Mouse (Mus musculus) forebrain, postnatal 0 days (tissue): Measurements from ENCODE around the gene Prep. TPM values are rescaled to one million over a fixed set of nuclear protein-coding genes. Genes with fewer than 3 reads are reported as not detected.

Experiments used
- ATAC-seq: fragments of 200-750 bp; cut with Nextera tagmentation; 2 replicates; pipeline ENCODE4 v1.8.0; 2017; ENCODE audit warnings: mild to moderate bottlenecking, moderate library complexity
- DNase-seq: peaks from one replicate; pipeline ENCODE4 v3.0.0-alpha.2; 2015
- H3K27ac ChIP-seq: fragments of 300-500 bp; sonication (generic); 2 replicates; pipeline ENCODE4 v1.5.1; 2014; ENCODE audit warnings: low read depth, mild to moderate bottlenecking, antibody characterized with exemption, low read length, moderate library complexity, mixed read lengths
- H3K27me3 ChIP-seq: fragments of 300-500 bp; sonication (generic); 2 replicates; pipeline ENCODE4 v1.6.1; 2014; ENCODE audit warnings: mild to moderate bottlenecking, low read length, mixed read lengths; ENCODE audit not compliant: insufficient read depth
- H3K36me3 ChIP-seq: fragments of 300-500 bp; sonication (generic); 2 replicates; pipeline ENCODE4 v1.6.1; 2014; ENCODE audit warnings: mild to moderate bottlenecking, moderate library complexity; ENCODE audit not compliant: insufficient read depth
- H3K4me1 ChIP-seq: fragments of 300-500 bp; sonication (generic); 2 replicates; pipeline ENCODE4 v1.6.1; 2014; ENCODE audit warnings: antibody characterized with exemption; ENCODE audit not compliant: insufficient read depth
- H3K4me2 ChIP-seq: fragments of 300-500 bp; sonication (generic); 2 replicates; pipeline ENCODE4 v1.6.1; 2014; ENCODE audit warnings: low read depth, mild to moderate bottlenecking, moderate library complexity
- H3K4me3 ChIP-seq: fragments of 300-500 bp; sonication (generic); 2 replicates; pipeline ENCODE4 v1.5.1; 2014; ENCODE audit warnings: low read depth, low read length, mixed read lengths
- H3K9ac ChIP-seq: fragments of 300-500 bp; sonication (generic); 2 replicates; pipeline ENCODE4 v1.6.1; 2014; ENCODE audit warnings: mild to moderate bottlenecking
- H3K9me3 ChIP-seq: fragments of 300-500 bp; sonication (generic); 2 replicates; pipeline ENCODE4 v1.6.1; 2016; ENCODE audit warnings: low read length
- CTCF ChIP-seq: sonication (generic); IDR thresholded peaks from 2 replicates; pipeline ENCODE4 v1.5.1; 2016; ENCODE audit warnings: antibody characterized with exemption, control low read depth, low read depth
- WGBS: fragments of 180-500 bp; shearing (Covaris S2); extraction: QIAGEN DNeasy Blood & Tissue Kit; methylation state at CpG from one replicate; pipeline ENCODE4 v1.1.7; 2014; 5-methylcytosine and 5-hydroxymethylcytosine counted together
- polyA plus RNA-seq: library from polyadenylated mRNA; unstranded; fragments of >200 nt; fragmentation: Nextera tagmentation; extraction: Ambion mirVana; gene quantifications from 2 replicates; pipeline ENCODE4 v1.2.1, GENCODE M21; 2015
- total RNA-seq: library from RNA; depleted of rRNA; stranded (reverse); fragments of >200 nt; gene quantifications from 2 replicates; pipeline ENCODE4 v1.2.3, GENCODE M21; 2014

Prep gene
- total and polyA plus RNA-seq, 2 experiments from 2014 or later, result 18.1 to 19.0 TPM

- ATAC-seq, result no peak
- Histone ChIP-seq H3K36me3 (peaks cover 24% of the 10 kb centered on the region), H3K9ac (no peak overlapping the region), H3K27ac (no peak overlapping the region), H3K4me3 (no peak overlapping the region), H3K4me1 (0 out of 2 replicates have a peak, but pooled peaks cover 6% of the 10 kb centered on the region), H3K4me2 (no peak overlapping the region), H3K27me3 (no peaks in the 10 kb centered on the region), H3K9me3 (no peaks in the 10 kb centered on the region)
- no peak for DNase-seq
- 85% methylated on average over 11 of the region's 11 CpGs for WGBS
- TF ChIP-seq CTCF, result no peak
Measured at GRCm38 (mm10) chr10:45100473-45100872, 33.5 kb downstream of the Prep start.

- Histone ChIP-seq H3K27me3 (no peaks in the 10 kb centered on the region), H3K4me3 (no peak overlapping the region), H3K9ac (no peak overlapping the region), H3K9me3 (no peaks in the 10 kb centered on the region), H3K4me2 (no peak overlapping the region), H3K36me3 (peaks cover 10% of the 10 kb centered on the region; the same call in 1 of the 2 replicates), H3K4me1 (0 out of 2 replicates have a peak, but pooled peaks cover 6% of the 10 kb centered on the region), H3K27ac (no peak overlapping the region)
- 40% methylated on average over 11 of the region's 11 CpGs for WGBS
- peak; percentile 48 for ATAC-seq
- no peak for DNase-seq
- TF ChIP-seq CTCF, result no peak
Measured at GRCm38 (mm10) chr10:45103184-45103583, 36.2 kb downstream of the Prep start.

GRCm38 (mm10) chr10:45104098-45104497 is 37.1 kb downstream of the Prep start:
- DNase-seq, result peak; percentile 64
- no peak overlapping the region for H3K4me3 ChIP-seq
- no peaks in the 10 kb centered on the region for H3K9me3 ChIP-seq
- no peaks in the 10 kb centered on the region for H3K27me3 ChIP-seq
- H3K4me2 ChIP-seq, result no peak overlapping the region
- no peak for TF ChIP-seq CTCF
- H3K27ac ChIP-seq, result peak overlapping the region; percentile 42; the same call in 1 of the 2 replicates
- peaks cover 10% of the 10 kb centered on the region for H3K36me3 ChIP-seq
- WGBS, result 21% methylated on average over 7 of the region's 7 CpGs
- peak; percentile 59; the same call in 1 of the 2 replicates for ATAC-seq
- no peak overlapping the region for H3K9ac ChIP-seq
- 0 out of 2 replicates have a peak, but pooled peaks cover 6% of the 10 kb centered on the region for H3K4me1 ChIP-seq

- H3K9ac ChIP-seq, result no peak overlapping the region
- H3K9me3 ChIP-seq, result no peaks in the 10 kb centered on the region
- H3K4me1 ChIP-seq, result 0 out of 2 replicates have a peak, but pooled peaks cover 6% of the 10 kb centered on the region
- H3K4me2 ChIP-seq, result no peak overlapping the region
- H3K27ac ChIP-seq, result no peak overlapping the region
- DNase-seq (no peak), ATAC-seq (peak; percentile 17; the same call in 1 of the 2 replicates)
- H3K4me3 ChIP-seq, result no peak overlapping the region
- peaks cover 14% of the 10 kb centered on the region for H3K36me3 ChIP-seq
- H3K27me3 ChIP-seq, result no peaks in the 10 kb centered on the region
- WGBS, result 34% methylated on average over 4 of the region's 4 CpGs
- TF ChIP-seq CTCF, result no peak
Measured at GRCm38 (mm10) chr10:45104535-45105079, 37.6 kb downstream of the Prep start.

DNA sequence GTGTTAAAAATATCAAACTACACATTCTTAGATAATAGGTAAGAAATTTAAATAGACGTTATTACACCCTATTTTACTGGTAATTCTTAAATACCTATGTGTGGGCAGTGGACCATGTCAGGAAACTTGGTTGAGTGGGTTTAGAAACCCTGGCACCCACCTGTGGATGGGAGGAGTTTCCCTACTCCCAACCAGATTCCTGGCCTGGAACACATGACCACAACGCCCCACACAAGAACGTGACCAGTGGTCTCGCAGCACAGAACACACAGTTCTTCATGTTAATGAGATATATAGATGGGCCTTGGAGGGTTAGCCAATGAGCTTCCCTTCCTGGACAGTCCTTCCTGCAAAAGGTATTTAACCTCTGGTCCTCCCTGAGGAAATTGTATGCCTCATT is 39.5 kb downstream of the Prep start:
- no peak for ATAC-seq
- H3K9ac ChIP-seq, result no peak overlapping the region

DNA sequence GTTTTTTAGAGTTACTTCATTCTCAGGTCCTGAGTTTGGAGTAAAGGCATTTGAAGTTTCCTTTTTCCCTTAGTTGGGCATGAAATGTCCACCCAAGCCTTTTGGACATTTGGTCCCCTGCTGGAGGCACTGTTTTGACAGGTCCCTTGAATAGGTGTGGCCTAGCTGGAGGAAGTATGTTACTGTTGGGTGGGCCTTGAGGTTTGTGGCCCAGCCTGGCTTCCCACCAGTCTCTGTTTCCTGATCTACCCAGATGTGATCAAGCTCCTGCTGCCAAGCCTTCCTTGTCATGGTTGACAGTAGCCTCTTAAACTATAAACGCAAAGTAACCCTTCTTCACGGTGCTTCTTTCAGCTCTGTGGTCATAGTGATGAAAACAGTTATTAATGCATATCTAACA is 40.3 kb downstream of the Prep start:
- no peak for TF ChIP-seq CTCF
- no peaks in the 10 kb centered on the region for H3K27me3 ChIP-seq
- H3K36me3 ChIP-seq, result peaks cover 22% of the 10 kb centered on the region
- no peak overlapping the region for H3K4me3 ChIP-seq
- no peak overlapping the region for H3K4me2 ChIP-seq
- H3K9me3 ChIP-seq, result no peaks in the 10 kb centered on the region
- 92% methylated on average over 2 of the region's 2 CpGs for WGBS
- H3K9ac ChIP-seq, result no peak overlapping the region
- H3K27ac ChIP-seq, result no peak overlapping the region
- DNase-seq (no peak), ATAC-seq (no peak)
- 0 out of 2 replicates have a peak, but pooled peaks cover 6% of the 10 kb centered on the region for H3K4me1 ChIP-seq

More for the DNA sequence above, 39.5 kb downstream of the Prep start:
- Histone ChIP-seq H3K4me3 (no peak overlapping the region), H3K27ac (no peak overlapping the region), H3K4me1 (0 out of 2 replicates have a peak, but pooled peaks cover 6% of the 10 kb centered on the region), H3K9me3 (no peaks in the 10 kb centered on the region), H3K36me3 (peaks cover 17% of the 10 kb centered on the region), H3K4me2 (no peak overlapping the region), H3K27me3 (no peaks in the 10 kb centered on the region)
- WGBS, result 92% methylated on average over 4 of the region's 4 CpGs
- no peak for TF ChIP-seq CTCF
- DNase-seq, result no peak

DNA sequence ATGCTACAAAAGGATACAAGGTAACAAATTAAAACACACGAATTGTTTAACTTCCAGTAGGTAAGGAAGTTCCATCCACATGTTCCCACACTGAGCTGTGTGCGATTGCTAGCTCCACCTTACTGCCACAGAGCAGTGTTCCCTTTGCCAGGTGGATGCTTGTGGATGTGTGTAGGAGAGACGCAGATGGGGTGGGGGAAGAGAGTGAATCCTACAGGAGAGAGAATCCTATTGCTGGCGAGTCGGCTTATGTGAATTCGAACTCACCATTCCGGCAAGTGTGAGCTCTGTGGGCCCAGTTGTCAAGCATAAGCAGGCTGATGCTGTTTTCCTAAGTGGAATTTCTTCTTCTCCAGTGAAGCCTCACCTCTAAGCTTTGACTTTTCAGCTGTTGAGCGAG is 42.0 kb downstream of the Prep start:
- Histone ChIP-seq H3K36me3 (peaks cover 27% of the 10 kb centered on the region), H3K9ac (no peak overlapping the region), H3K4me2 (no peak overlapping the region), H3K27me3 (no peaks in the 10 kb centered on the region), H3K27ac (no peak overlapping the region), H3K4me1 (0 out of 2 replicates have a peak, but pooled peaks cover 4% of the 10 kb centered on the region), H3K4me3 (no peak overlapping the region), H3K9me3 (no peaks in the 10 kb centered on the region)
- DNase-seq (no peak), ATAC-seq (no peak)
- WGBS, result 96% methylated on average over 8 of the region's 8 CpGs
- no peak for TF ChIP-seq CTCF
